Mouse (Mus musculus) gastrocnemius, postnatal 10 days (tissue): Measurements from ENCODE around the gene A830005F24Rik. TPM values are rescaled to one million over a fixed set of nuclear protein-coding genes. Genes with fewer than 3 reads are reported as not detected.

Experiments
- DNase-seq: peaks from one replicate; pipeline ENCODE4 v3.0.0; 2021; ENCODE audit warnings: mixed read lengths
- microRNA-seq, 2 experiments: library from miRNA; unstranded; fragments of <30 nt; microRNA quantifications; one replicate each; pipeline ENCODE4 v1.2.0; 2021
- total RNA-seq, 2 experiments: library from RNA; stranded (reverse); gene quantifications; 2 replicates each; pipeline ENCODE4 v1.2.3; 2021

The A830005F24Rik gene
- total RNA-seq, 2 experiments from 2014 or later, result not detected

DNA sequence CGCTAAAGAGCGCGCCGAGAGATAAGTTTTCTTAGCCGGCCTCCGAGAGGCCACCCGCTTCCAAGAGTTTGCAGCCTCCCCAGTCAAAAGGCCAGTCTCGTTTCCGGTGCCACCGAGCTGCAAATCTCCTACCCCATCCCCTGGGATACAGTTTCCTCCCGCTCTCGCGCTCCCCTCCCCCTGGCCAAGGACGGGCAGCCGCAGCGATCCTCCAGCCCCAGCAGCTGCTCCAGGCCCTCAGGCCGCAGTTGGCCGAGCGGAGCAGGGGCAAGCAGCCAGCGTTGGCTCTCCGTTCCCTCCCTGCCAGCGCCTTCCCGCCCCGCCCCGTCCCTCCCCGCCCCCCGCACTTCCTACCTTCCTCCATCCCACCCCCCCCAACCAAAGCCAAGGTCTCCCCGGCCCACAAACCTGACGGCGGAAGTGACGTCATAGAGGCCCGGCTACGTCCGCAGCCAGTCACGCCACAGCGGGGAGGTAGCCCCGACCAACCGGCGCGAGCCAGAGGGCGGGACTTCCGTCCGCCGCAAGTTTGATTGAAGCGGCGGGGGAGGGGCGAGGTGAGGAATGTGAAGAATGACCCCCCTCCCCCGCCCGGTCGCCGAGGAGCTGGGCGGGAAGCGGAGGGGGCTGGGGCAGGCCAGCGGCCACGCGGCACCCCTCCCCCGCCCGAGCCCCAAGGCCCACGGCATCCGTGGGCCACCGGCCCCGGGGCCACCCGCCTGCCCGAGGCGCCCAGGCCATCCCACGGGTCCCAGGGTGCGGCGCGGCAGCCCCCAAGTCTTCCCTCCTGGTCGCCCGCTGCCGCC is 32.3 kb downstream of the A830005F24Rik start:
- DNase-seq, result peak; percentile 99

DNA sequence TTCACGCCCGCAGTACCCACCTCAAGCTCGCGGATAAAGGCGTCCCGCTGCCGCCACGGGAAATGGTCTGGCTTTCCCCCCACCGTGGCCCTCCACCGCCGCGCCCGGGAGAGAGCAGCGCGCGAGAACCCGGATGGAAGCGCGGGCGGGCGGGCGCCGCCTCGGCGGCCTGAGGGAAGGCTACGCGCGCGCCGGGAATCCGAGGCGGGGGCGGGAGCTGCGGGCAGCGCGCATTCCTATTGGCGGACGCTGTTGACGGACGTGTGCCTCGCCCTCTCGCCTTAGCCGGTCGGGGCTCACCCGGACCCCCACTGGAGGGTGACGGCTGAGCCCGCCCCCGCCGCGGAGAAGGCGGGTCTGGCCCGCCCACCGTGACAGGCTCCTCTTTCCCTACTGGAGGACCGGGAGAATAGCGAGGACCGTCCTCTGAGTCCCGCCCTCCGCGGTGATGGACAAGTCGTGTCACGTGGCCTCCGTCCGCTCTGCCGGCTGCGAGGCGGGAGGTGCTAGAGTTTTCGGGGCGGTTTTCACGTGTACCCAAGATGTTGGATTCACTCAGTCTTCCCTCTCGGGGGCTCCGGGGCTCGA is 33.1 kb downstream of the A830005F24Rik start:
- DNase-seq, result peak; percentile 98

DNA sequence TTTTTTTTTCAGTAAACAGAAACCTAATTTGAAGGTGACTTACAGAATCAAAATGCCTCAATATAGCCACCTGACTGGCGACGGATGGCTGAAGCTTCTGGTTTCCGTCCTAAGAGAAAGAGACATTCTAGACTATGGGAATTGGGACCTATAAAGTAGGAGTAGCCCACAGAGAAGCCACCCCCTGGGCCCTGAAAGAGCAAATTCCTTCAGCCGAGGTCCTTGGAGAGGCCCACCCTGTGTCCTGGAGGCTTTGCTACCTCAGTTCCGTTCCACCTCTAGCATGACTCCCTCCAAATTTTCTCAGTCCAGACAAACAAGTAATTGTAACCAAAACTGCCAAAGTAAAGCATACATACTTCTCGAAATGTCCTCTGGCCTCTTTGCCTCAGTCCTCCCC is 34.3 kb downstream of the A830005F24Rik start:
- DNase-seq, result no peak

GRCm38 (mm10) chr13:48548296-48548695 is 34.9 kb downstream of the A830005F24Rik start:
- DNase-seq, result no peak

GRCm38 (mm10) chr13:48552181-48553090 is 39.1 kb downstream of the A830005F24Rik start:
- peak; percentile 95 for DNase-seq

DNA sequence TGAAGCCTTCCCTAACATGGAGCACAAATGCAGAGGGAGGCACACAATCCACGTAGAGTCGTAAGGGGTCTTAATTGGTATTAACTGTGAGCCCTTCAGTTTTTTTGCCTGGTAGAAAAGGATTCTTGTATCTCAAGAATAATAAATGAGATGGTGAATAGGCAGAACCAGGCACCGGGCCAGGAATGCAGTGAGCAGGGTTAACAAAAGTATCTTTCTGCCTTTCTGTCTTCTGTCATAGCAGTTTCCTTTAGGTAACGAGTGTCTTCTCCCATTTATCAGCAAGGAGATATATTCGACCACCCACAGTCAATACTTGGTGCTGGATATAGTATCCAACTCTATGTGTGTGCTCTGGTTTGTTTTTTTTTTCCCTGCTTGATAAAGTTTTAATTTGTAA is 40.1 kb downstream of the A830005F24Rik start:
- no peak for DNase-seq

DNA sequence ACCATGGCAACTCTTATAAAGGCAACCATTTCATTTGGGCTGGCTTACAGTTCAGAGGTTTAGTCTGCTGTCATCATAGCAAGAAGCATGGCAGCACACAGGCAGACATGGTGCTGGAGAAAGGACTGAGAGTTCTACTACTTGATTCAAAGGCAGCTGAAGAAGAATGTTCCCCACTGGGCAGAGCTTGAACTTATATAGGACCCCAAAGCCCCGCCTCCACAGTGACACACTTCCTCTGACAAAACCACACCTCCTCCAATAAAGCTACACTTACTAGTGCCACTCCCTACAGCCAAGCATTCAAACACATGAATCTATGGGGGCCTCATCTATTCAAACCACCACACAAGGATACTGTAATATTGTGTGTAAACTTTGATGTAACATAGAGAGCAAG is 41.2 kb downstream of the A830005F24Rik start:
- no peak for DNase-seq

DNA sequence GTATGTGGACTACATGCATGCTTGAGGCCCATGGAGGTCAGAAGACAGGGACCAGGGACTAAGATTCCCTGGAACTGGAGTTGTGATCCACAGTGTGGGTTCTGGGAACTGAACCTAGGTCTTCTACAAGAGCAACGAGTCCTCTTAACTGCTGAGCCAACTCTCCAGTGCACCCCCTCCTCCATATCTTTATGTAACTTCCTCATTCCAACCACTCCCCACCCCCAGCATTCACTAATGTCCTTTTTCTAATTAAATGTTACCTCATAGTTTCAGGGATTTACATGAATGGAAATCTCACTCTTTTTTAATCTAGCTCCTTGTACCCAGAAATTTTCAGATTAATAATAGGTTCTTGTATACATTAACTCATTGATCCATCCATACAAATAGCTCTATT is 42.6 kb downstream of the A830005F24Rik start:
- no peak for DNase-seq

GRCm38 (mm10) chr13:48561481-48561880 is 48.1 kb downstream of the A830005F24Rik start:
- no peak for DNase-seq

DNA sequence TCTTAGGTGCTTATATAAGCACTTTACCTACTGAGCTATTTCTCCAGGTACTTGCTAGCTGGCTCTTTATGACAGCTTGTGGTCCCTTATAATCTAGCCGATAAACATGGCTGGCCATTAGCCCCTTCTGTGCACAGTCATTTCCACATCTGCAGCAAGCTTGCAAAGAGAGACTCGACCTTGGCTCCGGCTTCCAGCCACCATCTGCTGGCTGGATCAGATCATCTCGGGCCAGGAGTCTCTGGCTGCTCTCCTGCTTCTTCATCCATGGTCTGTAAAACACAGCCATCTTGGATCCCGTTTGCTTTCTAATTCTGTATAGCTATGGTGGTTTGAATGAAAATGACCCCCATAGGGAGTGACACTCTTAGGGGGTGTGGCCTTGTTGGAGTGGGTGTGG is 49.0 kb downstream of the A830005F24Rik start:
- peak; percentile 37 for DNase-seq

Small RNA genes lying within 50 kb of the gene (microRNA-seq; reads per million reads assigned to microRNA genes)
- 0 reads per million in 2 experiments for gene Gm24111
- gene Mirlet7a-1, result 222 to 256 reads per million in 2 experiments
- 20,465 to 26,455 reads per million in 2 experiments for gene Mirlet7d
- gene Mirlet7f-1, result 0 reads per million in 2 experiments

Other genes starting within 250 kb of the A830005F24Rik start
- gene Zfp169, start 119 bp upstream of the A830005F24Rik start, total RNA-seq, result 1 to 10 TPM; 2.8 to 3.1 TPM
- 10 to 100 TPM in 1 of 2 experiments, 1 to 10 TPM in 1; 8.1 to 10.4 TPM for gene Ptpdc1, start 112.1 kb downstream of the A830005F24Rik start, total RNA-seq
- not detected for gene Barx1, start 149.4 kb downstream of the A830005F24Rik start, total RNA-seq